Mouse (Mus musculus): ENCODE data around the gene Ndc1. TPM values are rescaled to one million over a fixed set of nuclear protein-coding genes. Genes with fewer than 3 reads are reported as not detected.

The Ndc1 gene
- polyA plus RNA-seq, 1 experiment from 2014 or later = 61.7 TPM

DNA sequence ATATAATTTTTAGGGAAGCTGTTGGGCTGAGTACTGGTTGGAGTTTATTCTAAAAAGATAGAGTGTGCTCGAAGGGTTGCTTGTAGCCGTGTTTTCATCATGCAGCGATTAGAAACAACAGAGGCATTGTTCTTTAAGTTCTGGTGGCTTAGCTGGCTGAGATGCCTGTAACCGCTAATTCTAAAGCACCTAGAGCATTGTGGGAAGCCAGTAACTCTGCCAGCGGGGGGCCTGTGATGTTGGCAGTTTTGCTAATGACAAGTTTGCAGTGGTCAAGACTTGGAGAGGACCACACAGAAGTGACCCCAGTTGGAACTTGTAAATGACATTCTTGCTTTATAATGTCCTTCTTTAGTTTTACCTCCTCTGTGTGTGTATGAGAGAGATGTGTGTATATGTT lies 26.2 kb upstream of the Ndc1 start:
- no peak overlapping the region for H3K9ac ChIP-seq (replicated peaks; ENCODE audit: low read length)
- no peak overlapping the region for H3K27ac ChIP-seq (replicated peaks; ENCODE audit: low read depth, low read length)
- DNase-seq (ENCODE audit: low spot score) = no peak

DNA sequence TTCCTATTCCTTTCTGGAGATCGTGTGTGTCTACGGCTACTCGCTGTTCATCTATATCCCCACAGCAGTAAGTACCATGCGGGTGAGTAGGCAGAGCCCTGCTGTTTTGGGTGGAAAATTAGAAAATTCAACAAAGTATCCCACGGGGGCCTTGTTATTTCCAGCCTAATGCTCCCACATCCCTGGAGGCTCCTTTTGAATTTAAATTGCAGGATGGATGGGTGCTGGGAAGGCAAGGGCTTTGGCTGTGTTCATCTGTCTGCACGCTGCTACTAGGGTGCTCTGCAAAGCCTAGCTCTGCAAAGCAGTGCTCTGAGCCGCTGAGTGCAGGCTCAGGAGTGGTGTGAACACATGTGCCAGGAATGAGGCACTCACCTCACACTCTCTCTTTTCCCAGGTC lies 23.0 kb upstream of the Ndc1 start:
- no peak for DNase-seq (ENCODE audit: low spot score)

More for the DNA sequence above, 26.2 kb upstream of the Ndc1 start:
- no peaks in the 10 kb centered on the region for H3K4me1 ChIP-seq (ENCODE audit: control insufficient read depth, insufficient read depth, low read length)
- H3K36me3 ChIP-seq (replicated peaks; ENCODE audit: control insufficient read depth, insufficient read depth, low read depth, low read length) = no peaks in the 10 kb centered on the region
- 30% methylated on average over 5 of the region's 5 CpGs for WGBS
- H3K4me2 ChIP-seq (ENCODE audit: low read depth, low read length) = no peak overlapping the region
- no peaks in the 10 kb centered on the region for H3K27me3 ChIP-seq (ENCODE audit: control insufficient read depth, insufficient read depth, low read length)
- H3K4me3 ChIP-seq (ENCODE audit: low read depth, low read length) = no peak overlapping the region
- no peak for ATAC-seq (replicated peaks; ENCODE audit: insufficient number of reproducible peaks, low FRiP score, low TSS enrichment, low read depth)
- no peaks in the 10 kb centered on the region for H3K9me3 ChIP-seq (replicated peaks; ENCODE audit: control insufficient read depth, low read length)

DNA sequence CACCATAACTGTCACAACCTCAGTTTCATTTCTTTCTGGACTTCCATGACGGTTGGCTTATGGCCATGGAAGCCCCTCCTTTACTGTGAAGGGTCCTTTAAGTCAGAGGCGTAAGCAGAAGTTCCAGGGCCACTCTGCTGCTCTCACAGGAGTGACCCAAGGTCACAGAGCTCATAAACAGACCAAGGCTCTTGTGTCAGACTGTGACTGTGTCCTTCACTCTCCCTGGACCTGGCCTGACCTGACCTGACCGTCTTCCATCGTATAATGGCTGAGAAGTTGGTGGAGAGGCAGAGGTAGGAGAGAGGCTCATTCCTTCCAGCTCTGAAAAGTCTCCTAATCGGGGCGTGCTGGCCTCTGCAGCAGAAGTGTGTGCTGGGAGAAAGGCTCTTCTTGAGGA lies 20.4 kb upstream of the Ndc1 start:
- Histone ChIP-seq H3K4me3 (ENCODE audit: low read depth, low read length) (no peak overlapping the region), H3K27me3 (ENCODE audit: control insufficient read depth, insufficient read depth, low read length) (no peaks in the 10 kb centered on the region), H3K27ac (replicated peaks; ENCODE audit: low read depth, low read length) (no peak overlapping the region), H3K36me3 (replicated peaks; ENCODE audit: control insufficient read depth, insufficient read depth, low read depth, low read length) (no peaks in the 10 kb centered on the region), H3K4me1 (ENCODE audit: control insufficient read depth, insufficient read depth, low read length) (no peaks in the 10 kb centered on the region), H3K4me2 (ENCODE audit: low read depth, low read length) (no peak overlapping the region), H3K9me3 (replicated peaks; ENCODE audit: control insufficient read depth, low read length) (no peaks in the 10 kb centered on the region), H3K9ac (replicated peaks; ENCODE audit: low read length) (no peak overlapping the region)
- 63% methylated on average over 6 of the region's 6 CpGs for WGBS
- ATAC-seq (replicated peaks; ENCODE audit: insufficient number of reproducible peaks, low FRiP score, low TSS enrichment, low read depth) (no peak), DNase-seq (ENCODE audit: low spot score) (no peak)

More for the DNA sequence above, 23.0 kb upstream of the Ndc1 start:
- Histone ChIP-seq H3K4me3 (ENCODE audit: low read depth, low read length) (no peak overlapping the region), H3K36me3 (replicated peaks; ENCODE audit: control insufficient read depth, insufficient read depth, low read depth, low read length) (no peaks in the 10 kb centered on the region), H3K27ac (replicated peaks; ENCODE audit: low read depth, low read length) (no peak overlapping the region), H3K9ac (replicated peaks; ENCODE audit: low read length) (no peak overlapping the region), H3K27me3 (ENCODE audit: control insufficient read depth, insufficient read depth, low read length) (no peaks in the 10 kb centered on the region), H3K4me1 (ENCODE audit: control insufficient read depth, insufficient read depth, low read length) (no peaks in the 10 kb centered on the region), H3K9me3 (replicated peaks; ENCODE audit: control insufficient read depth, low read length) (no peaks in the 10 kb centered on the region), H3K4me2 (ENCODE audit: low read depth, low read length) (no peak overlapping the region)
- ATAC-seq (replicated peaks; ENCODE audit: insufficient number of reproducible peaks, low FRiP score, low TSS enrichment, low read depth) = no peak
- WGBS = 83% methylated on average over 7 of the region's 7 CpGs

DNA sequence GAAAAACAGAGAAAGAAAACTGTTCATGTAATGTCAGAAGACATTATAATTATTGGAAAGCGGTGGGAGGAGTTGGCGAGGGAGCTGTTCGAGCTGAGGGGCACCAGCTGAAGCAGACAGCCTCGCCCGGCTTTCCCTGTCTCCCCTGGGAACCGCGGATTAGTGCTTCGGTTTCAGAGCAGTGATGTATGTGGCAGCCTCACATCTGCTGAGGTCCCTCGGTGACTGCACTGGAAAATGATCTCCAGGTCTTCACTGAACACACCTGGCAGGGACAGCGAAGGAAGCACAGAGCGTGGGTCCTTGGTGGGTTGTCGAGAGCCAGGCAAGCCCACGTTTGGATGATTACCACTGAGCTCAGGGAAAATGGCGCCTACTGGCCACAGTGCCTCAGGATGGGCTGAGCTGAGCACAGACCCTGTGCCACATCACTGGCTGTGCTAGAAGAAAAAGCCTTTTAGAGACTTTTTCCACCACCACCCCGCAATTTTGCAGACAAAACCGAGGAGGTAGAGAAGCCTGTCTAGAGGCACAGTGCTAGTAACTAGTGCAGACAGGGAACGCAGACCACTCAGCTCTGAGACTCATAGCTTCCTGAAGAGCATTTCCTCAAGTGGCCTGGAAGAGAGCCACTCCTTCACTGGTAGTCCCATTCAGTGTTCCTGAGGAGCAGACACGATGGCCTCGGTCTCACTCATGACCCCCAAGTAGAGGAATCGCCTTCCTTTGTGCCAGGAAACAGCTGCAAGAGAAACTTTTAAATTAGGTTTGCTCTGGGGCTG lies 18.9 kb upstream of the Ndc1 start:
- no peaks in the 10 kb centered on the region for H3K36me3 ChIP-seq (replicated peaks; ENCODE audit: control insufficient read depth, insufficient read depth, low read depth, low read length)
- H3K4me1 ChIP-seq (ENCODE audit: control insufficient read depth, insufficient read depth, low read length) = no peaks in the 10 kb centered on the region
- 74% methylated on average over 20 of the region's 20 CpGs for WGBS
- H3K9me3 ChIP-seq (replicated peaks; ENCODE audit: control insufficient read depth, low read length) = no peaks in the 10 kb centered on the region
- no peak overlapping the region for H3K4me3 ChIP-seq (ENCODE audit: low read depth, low read length)
- no peak for DNase-seq (ENCODE audit: low spot score)
- no peak overlapping the region for H3K4me2 ChIP-seq (ENCODE audit: low read depth, low read length)
- no peaks in the 10 kb centered on the region for H3K27me3 ChIP-seq (ENCODE audit: control insufficient read depth, insufficient read depth, low read length)
- H3K27ac ChIP-seq (replicated peaks; ENCODE audit: low read depth, low read length) = no peak overlapping the region
- ATAC-seq (replicated peaks; ENCODE audit: insufficient number of reproducible peaks, low FRiP score, low TSS enrichment, low read depth) = no peak
- H3K9ac ChIP-seq (replicated peaks; ENCODE audit: low read length) = no peak overlapping the region; the same call in 1 of the 2 replicates

DNA sequence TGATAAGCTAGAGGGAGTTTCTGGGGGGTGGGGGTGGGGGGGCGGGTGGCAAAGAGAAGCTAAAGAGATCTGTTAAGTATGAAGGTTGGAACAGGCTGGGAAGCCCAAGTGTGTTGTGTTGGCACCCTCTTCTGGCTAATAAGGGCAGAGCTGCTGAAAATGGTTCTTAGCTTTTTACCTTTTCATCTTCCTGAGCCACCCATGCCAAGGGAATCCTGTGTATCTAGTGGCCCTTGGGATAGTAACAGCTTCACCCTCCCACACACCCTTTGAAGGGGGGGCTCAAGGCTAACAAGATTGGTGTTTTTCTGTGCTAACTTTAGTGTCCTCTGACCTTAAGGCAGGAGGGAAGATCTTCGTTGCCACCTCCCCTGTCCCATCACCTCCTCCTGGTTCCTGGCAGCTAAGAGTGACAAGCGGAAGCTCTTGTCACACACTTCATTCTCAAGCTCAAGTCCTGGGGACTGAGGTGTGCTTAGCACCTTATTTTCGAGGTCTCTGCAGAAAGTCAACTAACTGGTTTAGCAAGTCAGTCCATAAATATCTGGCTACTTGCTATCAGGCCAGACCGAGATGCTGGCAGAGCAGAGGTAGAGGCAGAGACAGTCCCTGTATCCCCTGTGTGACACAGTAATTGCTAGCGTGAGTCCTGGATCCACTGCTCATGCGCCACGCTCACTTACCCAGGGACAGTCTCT lies 18.1 kb upstream of the Ndc1 start:
- Histone ChIP-seq H3K27me3 (ENCODE audit: control insufficient read depth, insufficient read depth, low read length) (no peaks in the 10 kb centered on the region), H3K36me3 (replicated peaks; ENCODE audit: control insufficient read depth, insufficient read depth, low read depth, low read length) (no peaks in the 10 kb centered on the region), H3K4me1 (ENCODE audit: control insufficient read depth, insufficient read depth, low read length) (no peaks in the 10 kb centered on the region), H3K4me3 (ENCODE audit: low read depth, low read length) (no peak overlapping the region), H3K4me2 (ENCODE audit: low read depth, low read length) (no peak overlapping the region), H3K9ac (replicated peaks; ENCODE audit: low read length) (0 out of 2 replicates have a peak overlapping the region, but pooled peaks have one; percentile 4), H3K27ac (replicated peaks; ENCODE audit: low read depth, low read length) (no peak overlapping the region), H3K9me3 (replicated peaks; ENCODE audit: control insufficient read depth, low read length) (no peaks in the 10 kb centered on the region)
- DNase-seq (ENCODE audit: low spot score) = peak; percentile 70
- no peak for ATAC-seq (replicated peaks; ENCODE audit: insufficient number of reproducible peaks, low FRiP score, low TSS enrichment, low read depth)
- 66% methylated on average over 8 of the region's 8 CpGs for WGBS

DNA sequence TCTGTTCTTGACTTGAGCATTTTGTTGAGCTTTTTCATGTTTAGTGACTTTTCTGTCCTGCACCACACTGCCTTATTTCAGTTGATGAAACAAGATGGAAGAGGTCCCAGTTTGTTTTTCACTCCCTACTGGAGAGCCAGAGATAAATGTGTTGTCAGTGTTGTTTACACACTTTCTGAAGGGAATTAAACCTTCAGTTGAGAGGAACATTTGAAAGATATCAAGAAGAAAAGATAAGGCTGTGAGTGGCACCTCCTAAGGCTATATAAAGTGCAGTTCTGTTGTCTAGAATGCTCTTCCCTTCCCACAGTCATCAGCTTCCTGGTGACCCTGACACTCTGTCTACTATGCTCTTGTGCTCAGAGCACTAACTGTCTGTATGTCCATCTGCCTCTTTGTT lies 16.2 kb upstream of the Ndc1 start:
- no peaks in the 10 kb centered on the region for H3K9me3 ChIP-seq (replicated peaks; ENCODE audit: control insufficient read depth, low read length)
- no peaks in the 10 kb centered on the region for H3K27me3 ChIP-seq (ENCODE audit: control insufficient read depth, insufficient read depth, low read length)
- no peaks in the 10 kb centered on the region for H3K4me1 ChIP-seq (ENCODE audit: control insufficient read depth, insufficient read depth, low read length)
- DNase-seq (ENCODE audit: low spot score) = no peak
- H3K27ac ChIP-seq (replicated peaks; ENCODE audit: low read depth, low read length) = no peak overlapping the region
- H3K36me3 ChIP-seq (replicated peaks; ENCODE audit: control insufficient read depth, insufficient read depth, low read depth, low read length) = no peaks in the 10 kb centered on the region
- no peak overlapping the region for H3K4me2 ChIP-seq (ENCODE audit: low read depth, low read length)
- ATAC-seq (replicated peaks; ENCODE audit: insufficient number of reproducible peaks, low FRiP score, low TSS enrichment, low read depth) = no peak
- H3K4me3 ChIP-seq (ENCODE audit: low read depth, low read length) = no peak overlapping the region
- no peak overlapping the region for H3K9ac ChIP-seq (replicated peaks; ENCODE audit: low read length)

DNA sequence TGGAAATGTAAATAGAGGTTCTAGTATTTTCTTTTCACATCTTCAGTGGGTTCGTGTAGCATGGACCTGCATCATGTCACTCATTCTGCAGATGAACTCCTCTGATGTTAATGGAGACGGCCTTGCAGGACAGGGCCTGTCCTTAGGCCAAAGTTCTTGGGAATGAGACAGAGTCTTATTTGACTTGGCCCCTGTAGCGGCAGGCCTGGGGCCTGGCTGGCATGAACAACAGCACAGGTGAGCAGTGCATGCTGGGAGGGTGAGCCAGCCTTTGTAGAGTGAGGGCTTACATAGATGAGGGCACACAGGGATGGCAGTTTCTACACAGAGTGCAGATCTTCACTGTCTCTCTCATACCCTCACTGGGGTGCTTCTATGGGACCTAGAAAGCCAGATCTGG lies 14.0 kb upstream of the Ndc1 start:
- Histone ChIP-seq H3K27ac (replicated peaks; ENCODE audit: low read depth, low read length) (no peak overlapping the region), H3K4me1 (ENCODE audit: control insufficient read depth, insufficient read depth, low read length) (no peaks in the 10 kb centered on the region), H3K4me3 (ENCODE audit: low read depth, low read length) (no peak overlapping the region), H3K9ac (replicated peaks; ENCODE audit: low read length) (no peak overlapping the region), H3K4me2 (ENCODE audit: low read depth, low read length) (no peak overlapping the region), H3K9me3 (replicated peaks; ENCODE audit: control insufficient read depth, low read length) (no peaks in the 10 kb centered on the region), H3K36me3 (replicated peaks; ENCODE audit: control insufficient read depth, insufficient read depth, low read depth, low read length) (no peaks in the 10 kb centered on the region), H3K27me3 (ENCODE audit: control insufficient read depth, insufficient read depth, low read length) (no peaks in the 10 kb centered on the region)
- 0 out of 2 replicates have a peak, but pooled peaks have one; percentile 39 for ATAC-seq (replicated peaks; ENCODE audit: insufficient number of reproducible peaks, low FRiP score, low TSS enrichment, low read depth)
- no peak for DNase-seq (ENCODE audit: low spot score)
- 90% methylated on average over 3 of the region's 3 CpGs for WGBS

DNA sequence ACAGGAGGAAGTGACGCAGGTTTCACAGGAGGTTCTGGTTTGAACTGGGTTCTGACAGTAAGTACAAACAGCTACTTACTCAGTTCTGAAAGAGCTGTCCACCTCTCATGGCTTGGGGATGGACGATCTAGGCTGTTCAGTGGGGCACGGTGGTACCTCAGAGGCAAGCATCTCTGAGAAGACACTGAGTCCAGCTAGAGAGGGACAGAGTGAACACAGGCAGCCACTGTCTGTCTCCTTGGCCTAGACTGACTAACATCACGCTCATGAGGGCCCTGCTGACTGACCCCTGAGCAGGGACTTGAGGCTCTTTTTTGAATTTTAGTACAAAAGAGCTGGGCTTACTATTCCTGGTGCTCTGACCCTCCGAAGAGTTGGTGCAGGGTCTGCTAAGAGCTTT lies 13.5 kb upstream of the Ndc1 start:
- no peaks in the 10 kb centered on the region for H3K4me1 ChIP-seq (ENCODE audit: control insufficient read depth, insufficient read depth, low read length)
- H3K9me3 ChIP-seq (replicated peaks; ENCODE audit: control insufficient read depth, low read length) = no peaks in the 10 kb centered on the region
- WGBS = 87% methylated on average over 5 of the region's 5 CpGs
- no peaks in the 10 kb centered on the region for H3K27me3 ChIP-seq (ENCODE audit: control insufficient read depth, insufficient read depth, low read length)
- H3K36me3 ChIP-seq (replicated peaks; ENCODE audit: control insufficient read depth, insufficient read depth, low read depth, low read length) = no peaks in the 10 kb centered on the region
- H3K4me2 ChIP-seq (ENCODE audit: low read depth, low read length) = no peak overlapping the region
- ATAC-seq (replicated peaks; ENCODE audit: insufficient number of reproducible peaks, low FRiP score, low TSS enrichment, low read depth) = no peak
- H3K27ac ChIP-seq (replicated peaks; ENCODE audit: low read depth, low read length) = no peak overlapping the region
- no peak overlapping the region for H3K9ac ChIP-seq (replicated peaks; ENCODE audit: low read length)
- DNase-seq (ENCODE audit: low spot score) = no peak
- no peak overlapping the region for H3K4me3 ChIP-seq (ENCODE audit: low read depth, low read length)
